In the genomic region with DNA sequence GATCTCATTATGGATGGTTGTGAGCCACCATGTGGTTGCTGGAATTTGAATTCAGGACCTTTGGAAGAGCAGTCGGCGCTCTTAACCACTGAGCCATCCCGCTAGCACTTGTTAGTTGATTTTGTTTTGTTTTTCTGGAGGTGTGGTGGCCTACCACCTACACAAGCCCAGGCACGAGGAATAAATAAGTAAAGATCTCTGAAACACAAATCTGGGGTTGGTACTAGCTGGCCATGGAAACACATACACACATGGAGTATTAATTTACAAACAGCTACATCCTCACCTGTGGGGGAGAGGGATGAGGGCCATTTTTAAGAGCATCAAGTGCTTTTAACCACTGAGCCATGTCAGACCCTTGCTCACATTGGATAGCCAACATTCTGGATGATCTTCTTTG, we compare ENCODE assay signal across 7 mouse cellular contexts. TPM values are rescaled to one million over a fixed set of nuclear protein-coding genes. Genes with fewer than 3 reads are reported as not detected.
DNase-seq lines count a peak whose midpoint lies in the region; ATAC-seq and TF ChIP-seq lines count a peak whose summit lies in the region.
"Not testable (repeated sequence)": the region's sequence is repeated elsewhere in the genome, so short reads cannot be mapped to it uniquely, and the experiment has no call there.

No protein-coding gene starts in this region.

- 82% methylated on average over 4 of the region's 4 CpGs for WGBS in forebrain, embryonic 10.5 days
- WGBS in liver, postnatal 0 days (ENCODE audit: insufficient replicate concordance) = 74% methylated on average over 4 of the region's 4 CpGs

- H3K27ac ChIP-seq in forebrain, embryonic 10.5 days; liver, postnatal 0 days (ENCODE audit: low read depth): not testable (repeated sequence)

- TF ChIP-seq CTCF in liver, postnatal 0 days (IDR thresholded peaks at IDR 0.05; ENCODE audit: low read depth) = not testable (repeated sequence)

- not testable (repeated sequence) for TF ChIP-seq EP300 in liver, postnatal 0 days (IDR thresholded peaks at IDR 0.05; ENCODE audit: low read depth)

- intact Hi-C loops in heart, postnatal 14 days (cut with DNase I) = not testable (repeated sequence)

- not testable (repeated sequence) for H3K4me1 ChIP-seq in forebrain, embryonic 10.5 days; liver, postnatal 0 days (ENCODE audit: insufficient read depth)

- H3K4me3 ChIP-seq in forebrain, embryonic 10.5 days; liver, postnatal 0 days (ENCODE audit: low read depth, low read length): not testable (repeated sequence)

- peak; percentile 38; the same call in 1 of the 2 replicates for ATAC-seq in liver, postnatal 0 days

- H3K9me3 ChIP-seq in forebrain, embryonic 10.5 days; liver, postnatal 0 days (ENCODE audit: low read length): not testable (repeated sequence)

- H3K4me2 ChIP-seq in liver, postnatal 0 days (ENCODE audit: low read depth, low read length) = not testable (repeated sequence)

- not testable (repeated sequence) for H3K9ac ChIP-seq in liver, postnatal 0 days (replicated peaks)

- H3K36me3 ChIP-seq in forebrain, embryonic 10.5 days (replicated peaks); liver, postnatal 0 days (replicated peaks; ENCODE audit: insufficient read depth, low read length): not testable (repeated sequence)

- DNase-seq in MN1 (ENCODE audit: low spot score) = peak; percentile 28
- DNase-seq in c-Kit-positive CD71-positive TER-119-positive erythroid progenitor cells, embryonic 14.5 days (ENCODE audit: low spot score) = peak; percentile 61
- DNase-seq in forebrain, embryonic 10.5 days (ENCODE audit: extremely low spot score, low spot score) = peak; percentile 49
- DNase-seq in heart, postnatal 14 days = peak; percentile 0 to 3
- peak; percentile 1 for DNase-seq in kidney, postnatal 14 days
- peak; percentile 51 for DNase-seq in liver, postnatal 0 days
- peak; percentile 60 for DNase-seq in neural tube, embryonic 10.5 days (ENCODE audit: extremely low spot score, low spot score)

- not testable (repeated sequence) for H3K27me3 ChIP-seq in forebrain, embryonic 10.5 days (ENCODE audit: poor library complexity, severe bottlenecking); liver, postnatal 0 days (ENCODE audit: insufficient read depth, low read length)

RNA-seq across cellular contexts. Expression of gene Zfp746, which starts 34.7 kb away (rescaled TPM):
- 19.1 and 19.9 TPM in 2 replicates for polyA plus RNA-seq in forebrain, embryonic 10.5 days (2016; fragmentation: Nextera tagmentation; extraction: Ambion mirVana)
- 10 to 100 TPM; 13.9 to 15.1 TPM for total RNA-seq in heart, postnatal 14 days (2021)
- 4.1 and 5.3 TPM in 2 replicates for polyA plus RNA-seq in liver, postnatal 0 days (2015; fragmentation: Nextera tagmentation; extraction: Ambion mirVana)

Comparison
In these comparisons a context has a peak if more than half of its experiments do, and no peak if none do; other contexts are left out.
1. DNase-seq: peak in every context shown above with its lines; median percentile 61 in c-Kit-positive CD71-positive TER-119-positive erythroid progenitor cells, embryonic 14.5 days; 60 in neural tube, embryonic 10.5 days; 51 in liver, postnatal 0 days; 49 in forebrain, embryonic 10.5 days; 28 in MN1; 2 in heart, postnatal 14 days; 1 in kidney, postnatal 14 days.